Mouse (Mus musculus): ENCODE data around the gene 1700012B07Rik.

- TF ChIP-seq CTCF (IDR thresholded peaks at IDR 0.05; ENCODE audit: low read depth) (no peak), EP300 (IDR thresholded peaks at IDR 0.05; ENCODE audit: low read depth) (no peak)
Measured at GRCm38 (mm10) chr11:109874651-109875524, 47.0 kb upstream of the 1700012B07Rik start.

All from liver, postnatal 0 days (tissue).